Mouse (Mus musculus): ENCODE measurements around the gene Akain1.

Gene Akain1

GRCm38 (mm10) chr17:69477526-69477925 lies 38.4 kb downstream of the Akain1 start:
- no peak for DNase-seq (ENCODE audit: extremely low read depth, insufficient read length, low spot score)

- no peak for DNase-seq (ENCODE audit: extremely low read depth, insufficient read length, low spot score)
These were observed 40.1 kb downstream of the Akain1 start for GRCm38 (mm10) chr17:69479261-69479660.

GRCm38 (mm10) chr17:69487116-69487515 lies 48.0 kb downstream of the Akain1 start:
- peak; percentile 8 for DNase-seq (ENCODE audit: extremely low read depth, insufficient read length, low spot score)

- DNase-seq (ENCODE audit: extremely low read depth, insufficient read length, low spot score), result no peak
These were observed 48.8 kb downstream of the Akain1 start for GRCm38 (mm10) chr17:69487884-69488283.

GRCm38 (mm10) chr17:69488826-69489225 lies 49.7 kb downstream of the Akain1 start:
- no peak for DNase-seq (ENCODE audit: extremely low read depth, insufficient read length, low spot score)

- no peak for DNase-seq (ENCODE audit: extremely low read depth, insufficient read length, low spot score)
These were observed 53.2 kb downstream of the Akain1 start for GRCm38 (mm10) chr17:69492368-69492767.

- no peak for DNase-seq (ENCODE audit: extremely low read depth, insufficient read length, low spot score)
These were observed 56.4 kb downstream of the Akain1 start for GRCm38 (mm10) chr17:69495531-69495930.

- peak; percentile 43 for DNase-seq (ENCODE audit: extremely low read depth, insufficient read length, low spot score)
These were observed 57.0 kb downstream of the Akain1 start for GRCm38 (mm10) chr17:69496125-69496524.

GRCm38 (mm10) chr17:69497315-69497714 lies 58.2 kb downstream of the Akain1 start:
- no peak for DNase-seq (ENCODE audit: extremely low read depth, insufficient read length, low spot score)

- DNase-seq (ENCODE audit: extremely low read depth, insufficient read length, low spot score), result no peak
These were observed 59.8 kb downstream of the Akain1 start for GRCm38 (mm10) chr17:69498913-69499312.

GRCm38 (mm10) chr17:69499441-69499840 lies 60.3 kb downstream of the Akain1 start:
- no peak for DNase-seq (ENCODE audit: extremely low read depth, insufficient read length, low spot score)

- no peak for DNase-seq (ENCODE audit: extremely low read depth, insufficient read length, low spot score)
These were observed 66.9 kb downstream of the Akain1 start for GRCm38 (mm10) chr17:69506070-69506469.

GRCm38 (mm10) chr17:69516344-69516907 lies 77.3 kb downstream of the Akain1 start:
- no peak for DNase-seq (ENCODE audit: extremely low read depth, insufficient read length, low spot score)

- no peak for DNase-seq (ENCODE audit: extremely low read depth, insufficient read length, low spot score)
These were observed 92.3 kb downstream of the Akain1 start for GRCm38 (mm10) chr17:69531472-69531871.

Data from 3134 (cell line).